Mouse (Mus musculus): ENCODE results near the gene 6030468B19Rik.

- TF ChIP-seq CTCF (IDR thresholded peaks at IDR 0.05; ENCODE audit: borderline replicate concordance, extremely low read depth, insufficient read depth, insufficient read length) (no peak), POLR2A (IDR thresholded peaks at IDR 0.05; ENCODE audit: borderline replicate concordance, extremely low read depth, insufficient read depth, insufficient read length, poor library complexity, severe bottlenecking) (no peak)
Observed at GRCm38 (mm10) chr11:117834086-117834485, 36.6 kb downstream of the 6030468B19Rik start.

Measured in brain, embryonic 14.5 days (tissue).